Mouse (Mus musculus): Measurements from ENCODE around the gene Vars.
"Not testable (repeated sequence)": the region's sequence is repeated elsewhere in the genome, so short reads cannot be mapped to it uniquely, and the experiment has no call there.

The Vars gene

DNA sequence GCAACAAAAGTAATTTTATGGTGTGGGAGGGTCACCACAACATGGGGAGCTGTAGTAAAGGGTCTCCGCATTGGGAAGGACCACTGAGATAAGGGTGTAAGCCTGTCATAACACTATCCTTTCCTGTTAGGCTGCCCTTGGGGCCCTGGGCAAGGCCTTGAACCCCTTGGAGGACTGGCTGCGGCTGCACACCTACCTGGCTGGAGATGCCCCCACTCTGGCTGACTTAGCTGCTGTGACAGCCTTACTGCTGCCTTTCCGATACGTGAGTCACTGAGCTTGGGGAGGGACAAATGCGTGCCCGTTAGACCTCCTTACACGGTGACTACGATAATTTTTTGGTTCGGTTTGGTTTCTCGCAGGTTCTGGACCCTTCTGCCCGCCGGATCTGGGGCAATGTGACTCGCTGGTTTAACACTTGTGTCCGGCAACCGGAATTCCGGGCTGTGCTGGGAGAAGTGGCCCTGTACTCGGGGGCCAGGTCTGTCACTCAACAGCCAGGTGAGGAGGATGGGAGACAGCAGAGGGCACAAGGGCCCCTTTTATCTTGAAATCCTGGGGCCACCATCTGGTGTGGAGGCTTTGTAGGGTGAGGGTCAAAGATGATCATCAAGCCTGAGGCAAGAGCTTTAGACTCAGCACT lies 3.4 kb downstream of the Vars start:
- no peak for DNase-seq

GRCm38 (mm10) chr17:35005158-35005557 lies 4.4 kb downstream of the Vars start:
- DNase-seq: no peak

GRCm38 (mm10) chr17:35005902-35006301 lies 5.1 kb downstream of the Vars start:
- DNase-seq: not testable (repeated sequence)

- DNase-seq: no peak
Observed at GRCm38 (mm10) chr17:35007387-35007991, 6.7 kb downstream of the Vars start.

DNA sequence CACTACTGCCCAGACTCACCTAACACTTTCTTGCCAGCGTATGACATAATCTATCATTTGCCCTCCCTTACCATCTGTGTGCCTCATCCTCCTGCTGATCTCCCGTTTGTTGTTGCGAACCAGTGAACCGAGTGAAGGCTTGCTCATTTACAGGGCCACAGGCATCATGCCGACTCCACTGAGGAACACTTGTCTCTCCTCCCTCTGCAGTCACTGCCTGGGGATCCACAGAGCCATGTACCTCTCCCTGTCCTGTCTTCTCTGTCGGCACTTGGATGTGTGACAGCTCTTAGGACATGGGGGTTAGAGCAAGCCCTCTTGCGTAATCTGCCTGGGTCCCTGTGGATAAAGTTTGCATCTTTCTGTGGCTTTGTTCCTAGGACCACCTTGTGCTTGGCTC lies 8.8 kb downstream of the Vars start:
- no peak for DNase-seq

- DNase-seq: no peak
Observed at GRCm38 (mm10) chr17:35011440-35011839, 10.7 kb downstream of the Vars start.

GRCm38 (mm10) chr17:35012430-35012829 lies 11.6 kb downstream of the Vars start:
- DNase-seq: no peak

GRCm38 (mm10) chr17:35013221-35013620 lies 12.4 kb downstream of the Vars start:
- no peak for DNase-seq

DNA sequence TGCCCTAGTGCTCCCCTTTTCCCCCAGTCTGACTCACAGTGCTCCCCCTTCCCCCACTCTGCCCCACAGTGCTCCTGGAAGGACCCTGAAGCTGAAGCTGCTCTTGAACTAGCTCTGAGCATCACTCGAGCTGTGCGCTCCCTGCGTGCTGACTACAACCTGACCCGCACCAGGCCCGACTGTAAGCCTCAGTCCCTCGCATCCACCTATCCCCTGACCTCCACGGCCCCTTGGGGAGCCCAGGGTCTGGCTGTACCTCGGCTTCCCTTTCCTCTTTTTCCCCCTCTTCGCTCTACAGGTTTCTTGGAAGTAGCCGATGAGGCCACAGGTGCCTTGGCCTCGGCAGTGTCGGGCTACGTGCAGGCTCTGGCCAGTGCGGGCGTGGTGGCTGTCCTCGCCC lies 14.5 kb downstream of the Vars start:
- no peak for DNase-seq

- peak; percentile 44 for DNase-seq
Observed at GRCm38 (mm10) chr17:35016376-35016775, 15.6 kb downstream of the Vars start, which contains the start of gene Vwa7. Gene Vwa7 (plus strand): TSS chr17:35016579.

GRCm38 (mm10) chr17:35016791-35017705 lies 16.3 kb downstream of the Vars start:
- no peak for DNase-seq

DNA sequence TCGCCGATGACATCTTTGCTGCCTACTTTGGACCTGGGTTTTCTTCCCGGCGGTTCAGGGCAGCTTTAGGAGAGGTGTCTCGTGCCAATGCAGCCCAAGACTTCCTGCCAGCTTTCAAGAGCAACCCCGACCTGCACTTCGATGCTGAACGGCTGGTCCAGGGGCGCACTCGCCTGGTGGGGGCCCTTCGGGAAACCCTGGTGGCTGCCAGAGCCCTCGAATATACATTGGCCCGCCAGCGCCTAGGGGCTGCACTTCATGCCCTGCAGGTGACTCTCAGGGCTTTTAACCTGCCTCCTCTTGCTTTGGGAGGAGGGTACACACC lies 16.9 kb downstream of the Vars start:
- DNase-seq: no peak

GRCm38 (mm10) chr17:35018171-35018570 lies 17.4 kb downstream of the Vars start:
- no peak for DNase-seq

- no peak for DNase-seq
Observed at GRCm38 (mm10) chr17:35019894-35020293, 19.1 kb downstream of the Vars start.

DNA sequence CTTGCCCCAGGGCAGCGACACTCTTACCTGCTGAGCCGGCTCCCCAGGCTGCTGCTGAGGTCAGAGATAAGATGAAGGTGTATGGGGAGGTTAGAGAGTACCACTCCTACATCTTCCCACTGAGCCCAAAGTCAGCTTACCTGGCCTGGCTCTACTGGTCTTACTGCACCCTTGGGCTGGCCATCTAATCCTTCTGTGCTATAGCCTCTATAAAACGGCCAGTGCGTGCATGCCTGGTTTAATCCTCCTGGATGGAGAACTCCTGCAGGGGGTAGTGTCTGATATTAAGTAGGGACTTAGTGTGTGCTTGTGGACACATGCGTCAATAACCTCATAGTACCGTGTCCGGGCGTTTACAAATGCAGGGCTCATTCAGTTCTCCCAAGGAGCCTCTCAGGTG lies 19.8 kb downstream of the Vars start:
- DNase-seq: no peak

GRCm38 (mm10) chr17:35021163-35021808 lies 20.5 kb downstream of the Vars start:
- DNase-seq: peak; percentile 87

- DNase-seq: no peak
Observed at GRCm38 (mm10) chr17:35021842-35022477, 21.2 kb downstream of the Vars start.

DNA sequence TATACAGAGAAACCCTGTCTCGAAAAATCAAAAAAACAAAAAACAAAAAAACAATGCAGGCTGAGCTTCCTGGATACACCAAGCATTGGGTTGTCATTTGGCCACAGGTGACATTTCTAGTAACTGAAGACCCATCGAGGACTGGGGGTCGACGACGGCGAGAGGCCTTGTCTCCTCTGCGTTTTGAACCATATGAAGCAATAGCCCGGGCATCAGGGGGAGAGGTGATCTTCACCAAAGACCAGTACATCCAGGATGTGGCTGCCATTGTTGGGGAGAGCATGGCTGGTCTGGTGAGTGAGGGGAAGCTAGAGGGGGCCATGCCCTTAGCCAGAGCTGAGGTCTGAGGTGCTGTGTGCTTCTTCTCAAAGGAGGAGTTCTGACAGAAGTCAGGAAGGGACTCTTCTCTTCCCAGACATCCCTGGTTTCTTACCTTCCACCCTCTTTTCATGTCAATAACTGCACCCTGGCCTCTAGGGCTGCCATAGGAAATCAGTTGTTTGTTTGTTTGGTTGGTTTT lies 21.8 kb downstream of the Vars start:
- no peak for DNase-seq

GRCm38 (mm10) chr17:35023221-35023620 lies 22.4 kb downstream of the Vars start:
- DNase-seq: no peak

DNA sequence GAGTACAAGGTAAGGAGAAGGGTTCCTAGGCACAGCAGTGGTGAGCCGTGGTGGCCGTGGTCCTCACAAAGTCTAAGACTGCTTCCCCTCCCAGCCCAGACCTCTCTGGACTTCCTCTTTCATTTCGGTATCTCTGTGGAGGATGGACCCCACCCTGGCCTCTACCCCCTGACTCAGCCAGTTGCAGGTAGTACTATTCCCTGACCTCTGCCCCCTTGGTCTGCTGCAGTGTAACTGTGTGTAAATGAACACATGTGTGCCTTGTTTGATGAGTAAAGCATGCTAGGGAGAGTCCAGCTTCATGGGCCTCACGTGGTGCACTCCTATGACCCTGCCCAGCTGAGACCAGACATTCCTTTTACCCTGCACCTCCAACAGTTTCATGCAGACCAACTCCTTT lies 23.0 kb downstream of the Vars start:
- DNase-seq: no peak

- DNase-seq: no peak
Observed at GRCm38 (mm10) chr17:35024261-35024660, 23.5 kb downstream of the Vars start.

GRCm38 (mm10) chr17:35024691-35025488 lies 24.1 kb downstream of the Vars start:
- DNase-seq: no peak

Data from right cerebral cortex, postnatal 14 days (tissue).